11 mouse cellular contexts compared by ENCODE assay signal in the genomic region with DNA sequence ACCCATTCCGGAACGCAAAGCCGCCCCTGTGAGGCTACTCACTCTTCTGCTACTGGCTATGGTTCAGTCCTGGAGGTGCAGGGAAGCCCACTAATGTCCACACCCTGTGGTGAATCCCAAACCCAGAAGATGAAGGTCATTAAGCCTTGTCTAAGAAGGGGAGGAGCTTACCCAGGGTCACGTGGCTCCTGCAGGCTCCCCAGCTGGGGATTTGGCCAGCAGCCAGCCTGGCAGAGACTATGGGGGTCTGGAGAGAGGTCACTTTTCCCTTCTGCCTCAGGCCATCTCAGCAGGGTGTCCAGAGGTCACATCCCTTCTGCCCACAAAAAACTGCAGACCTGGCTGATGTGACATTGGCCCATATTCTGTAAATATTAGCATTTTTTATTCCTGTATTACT.
A peak's percentile ranks its signal among the peaks of the same experiment; 100 is the strongest.
DNase-seq lines count a peak whose midpoint lies in the region; ATAC-seq lines count a peak whose summit lies in the region.
"Had no signal": no experiment of that assay in that cellular context is flagged by ENCODE, and none has a peak within 500 bp of the region (broad histone marks: within the 10 kb centered on the region; RNA-seq: fewer than 3 reads in every experiment).

No protein-coding gene starts in this region.

- H3K9ac ChIP-seq in kidney, embryonic 14.5 days (ENCODE audit: low read depth, low read length), result no peak overlapping the region
- H3K9ac ChIP-seq: hindbrain, embryonic 15.5 days; midbrain, embryonic 12.5 days had no signal

- H3K27ac ChIP-seq in kidney, embryonic 14.5 days (ENCODE audit: low read depth, low read length), result no peak overlapping the region
- H3K27ac ChIP-seq: hindbrain, embryonic 15.5 days; midbrain, embryonic 12.5 days had no signal

- no peaks in the 10 kb centered on the region for H3K4me1 ChIP-seq in kidney, embryonic 14.5 days (ENCODE audit: control insufficient read depth, insufficient read depth, low read length)

- ATAC-seq in kidney, embryonic 14.5 days (ENCODE audit: low FRiP score, low TSS enrichment), result no peak

- no peaks in the 10 kb centered on the region for H3K27me3 ChIP-seq in kidney, embryonic 14.5 days (ENCODE audit: control insufficient read depth, insufficient read depth, low read length)

- H3K4me3 ChIP-seq in kidney, embryonic 14.5 days (ENCODE audit: low read length), result no peak overlapping the region
- H3K4me3 ChIP-seq: hindbrain, embryonic 15.5 days; midbrain, embryonic 12.5 days had no signal

- H3K4me2 ChIP-seq in kidney, embryonic 14.5 days (replicated peaks; ENCODE audit: low read depth, low read length), result no peak overlapping the region
- H3K4me2 ChIP-seq: hindbrain, embryonic 15.5 days; midbrain, embryonic 12.5 days had no signal

- 33% methylated on average over 4 of the region's 4 CpGs for WGBS in kidney, embryonic 14.5 days

- no peaks in the 10 kb centered on the region for H3K36me3 ChIP-seq in kidney, embryonic 14.5 days (ENCODE audit: control insufficient read depth, insufficient read depth, low read length)
- H3K36me3 ChIP-seq: hindbrain, embryonic 15.5 days; midbrain, embryonic 12.5 days had no signal

- no peaks in the 10 kb centered on the region for H3K9me3 ChIP-seq in kidney, embryonic 14.5 days (ENCODE audit: control insufficient read depth, low read length)
- H3K9me3 ChIP-seq: hindbrain, embryonic 15.5 days; midbrain, embryonic 12.5 days had no signal

- peak; percentile 55 to 63 for DNase-seq in cerebellum, postnatal 10 days
- DNase-seq in cerebellum, adult 9-10 months, result no peak
- DNase-seq in kidney, postnatal 10 days, result peak; percentile 58
- peak; percentile 59 for DNase-seq in testis, postnatal 10 days (ENCODE audit: low spot score)
- DNase-seq in testis, postnatal 14 days (ENCODE audit: low spot score), result no peak
- no peak for DNase-seq in thymus, postnatal 25 days
- no peak for DNase-seq in gastrocnemius, adult 8-10 months (ENCODE audit: low spot score in 2 of 2)
- DNase-seq: gastrocnemius, postnatal 25 days had no signal

Comparison
In these comparisons a context has a peak if more than half of its experiments do, and no peak if none do; other contexts are left out.
1. DNase-seq: peak in cerebellum, postnatal 10 days (2 of 2), kidney, postnatal 10 days (single experiment) and testis, postnatal 10 days (single experiment); none in cerebellum, adult 9-10 months (single experiment), testis, postnatal 14 days (single experiment), thymus, postnatal 25 days (single experiment) and gastrocnemius, adult 8-10 months (0 of 2).